Mouse (Mus musculus): ENCODE measurements at regions not wholly inside any gene's neighbourhood (a gene's known extent, or its start where the extent isn't known, plus 50 kb on each side); places are given as distances from the start of the nearest gene placed in this dataset.

DNA sequence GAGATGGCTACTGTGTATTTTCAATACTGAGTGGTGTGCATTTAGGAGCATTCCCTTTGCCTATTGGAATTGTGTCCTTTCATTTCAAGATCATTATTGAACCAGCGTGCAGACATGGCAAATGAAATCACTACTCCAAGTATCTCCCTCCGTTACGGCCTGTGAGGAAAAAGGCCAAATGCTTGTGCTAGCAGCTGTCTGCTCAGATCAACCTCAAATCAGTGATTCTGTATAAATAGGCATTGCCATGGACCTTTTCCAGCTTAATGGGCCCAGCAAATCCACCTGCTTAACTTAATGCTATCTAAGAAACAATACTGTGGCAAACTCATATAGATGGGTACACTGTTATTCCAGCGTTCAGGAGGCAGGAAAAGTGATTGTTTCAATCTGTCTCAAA lies 265.6 kb upstream of the Oprm1 start:
- no peak for TF ChIP-seq CTCF (IDR thresholded peaks at IDR 0.05; ENCODE audit: low read depth, low read length)
- TF ChIP-seq POLR2A (IDR thresholded peaks at IDR 0.05; ENCODE audit: insufficient read depth, low read length): no peak
